Mouse (Mus musculus) frontal cortex, postnatal 14 days (tissue): ENCODE results near the gene Mdm2.

Source experiments
- DNase-seq, 2 experiments: peaks; one replicate each; pipeline ENCODE4 v3.0.0; 2022; ENCODE audit warnings: low spot score in 2 of 2

Gene Mdm2

GRCm38 (mm10) chr10:117696021-117696826 lies 14.3 kb downstream of the Mdm2 start:
- no peak for DNase-seq

DNA sequence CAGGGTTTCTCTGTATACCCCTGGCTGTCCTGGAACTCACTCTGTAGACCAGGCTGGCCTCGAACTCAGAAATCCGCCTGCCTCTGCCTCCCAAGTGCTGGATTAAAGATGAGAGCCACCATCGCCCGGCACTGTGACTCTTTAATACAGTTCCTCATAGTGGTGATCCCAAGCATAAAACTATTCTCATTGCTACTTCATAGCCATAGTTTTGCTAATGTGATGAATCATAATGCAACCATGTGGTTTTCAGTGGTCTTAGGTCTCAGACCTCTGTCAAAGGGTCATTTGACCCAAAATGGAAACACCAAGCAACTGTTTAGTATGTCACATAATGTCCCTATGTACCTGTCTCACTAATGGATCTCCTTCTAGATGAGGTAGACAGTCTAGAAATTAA lies 15.0 kb downstream of the Mdm2 start:
- no peak for DNase-seq

GRCm38 (mm10) chr10:117695027-117695426 lies 15.5 kb downstream of the Mdm2 start:
- DNase-seq, result no peak

DNA sequence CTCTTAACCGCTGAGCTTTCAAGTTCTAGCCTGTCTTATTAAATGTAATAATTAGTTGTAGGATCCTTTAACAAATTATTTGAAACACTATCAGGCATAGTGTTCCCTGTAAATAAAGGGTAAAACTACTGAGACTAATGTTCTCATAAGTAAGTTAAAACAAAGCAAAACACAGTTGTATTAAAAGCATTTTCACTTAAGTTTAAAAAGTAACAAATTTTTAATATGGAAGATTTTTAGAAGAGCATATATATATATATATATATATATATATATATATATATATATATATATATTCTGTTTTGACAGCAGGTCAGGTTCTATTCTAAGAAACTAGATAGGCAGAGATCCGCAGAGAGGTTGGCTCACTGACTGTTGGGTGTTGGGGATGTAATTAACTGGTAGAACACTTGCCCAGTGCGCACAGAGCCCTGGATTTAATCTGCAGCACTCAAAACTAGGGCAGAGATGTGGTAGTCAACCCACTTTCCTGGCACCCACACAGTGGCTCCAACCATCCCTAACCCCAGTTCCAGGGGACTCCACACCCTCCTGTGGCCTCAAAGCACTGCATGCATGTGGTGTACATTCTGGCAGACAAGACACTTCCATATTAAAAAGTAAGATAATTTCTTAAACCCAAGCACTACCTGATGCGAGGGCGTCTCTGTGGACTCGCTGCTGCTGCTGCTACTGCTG lies 16.2 kb downstream of the Mdm2 start:
- DNase-seq, result no peak

- no peak for DNase-seq
Observed at GRCm38 (mm10) chr10:117692953-117693352, 17.6 kb downstream of the Mdm2 start.

DNA sequence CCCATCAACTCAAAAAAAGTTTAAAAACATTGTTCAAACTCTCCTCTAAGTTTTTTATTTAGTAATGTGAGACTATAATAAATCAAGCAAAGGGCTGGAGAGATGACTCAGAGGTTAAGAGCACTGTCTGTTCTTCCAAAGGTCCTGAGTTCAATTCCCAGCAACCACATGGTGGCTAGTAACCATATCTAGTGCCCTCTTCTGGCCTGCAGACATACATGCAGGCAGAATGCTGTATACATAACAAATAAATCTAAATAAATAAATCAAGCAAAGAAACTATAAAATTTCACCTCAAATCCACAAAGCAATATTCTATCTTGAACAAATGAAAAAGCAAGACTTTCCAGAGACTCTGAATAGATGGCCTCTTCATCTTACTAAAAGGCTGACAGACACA lies 18.4 kb downstream of the Mdm2 start:
- DNase-seq, result no peak

- DNase-seq, result no peak
Observed at GRCm38 (mm10) chr10:117691389-117691968, 19.1 kb downstream of the Mdm2 start.

DNA sequence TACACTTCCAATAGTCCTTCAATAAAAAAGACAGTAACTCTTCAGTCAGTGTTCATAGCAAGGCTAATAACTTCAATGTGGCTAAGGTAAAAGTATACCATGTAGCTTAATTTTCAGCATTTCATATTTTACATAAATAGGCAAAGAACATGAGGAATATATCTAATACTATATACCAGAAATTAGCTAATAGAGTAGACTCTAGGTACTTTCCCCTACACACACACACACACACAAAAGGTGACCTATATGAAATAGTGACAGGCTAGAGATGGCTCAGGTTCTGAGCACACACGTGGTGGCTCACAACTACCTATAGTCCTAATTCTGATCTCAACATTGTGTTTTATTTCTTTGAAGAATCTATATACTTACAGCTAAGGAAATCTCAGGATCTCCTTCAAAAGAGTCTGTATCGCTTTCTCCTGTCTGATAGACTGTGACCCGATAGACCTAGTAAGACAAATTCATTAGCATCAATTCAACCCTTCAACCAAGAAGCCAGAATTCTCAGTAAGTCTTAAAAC lies 19.7 kb downstream of the Mdm2 start:
- DNase-seq, result no peak

DNA sequence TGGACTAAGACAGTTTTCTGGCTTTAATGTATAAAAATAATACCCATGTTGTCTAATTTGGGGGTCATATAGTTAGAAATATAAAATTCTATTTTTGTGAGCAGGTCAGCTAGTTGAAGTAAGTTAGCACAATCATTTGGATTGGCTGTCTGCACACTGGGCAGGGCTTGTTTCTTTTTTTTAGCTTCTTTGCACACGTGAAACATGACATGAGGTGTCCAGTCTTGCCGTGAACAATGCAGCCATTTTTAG lies 20.5 kb downstream of the Mdm2 start:
- DNase-seq, result no peak

DNA sequence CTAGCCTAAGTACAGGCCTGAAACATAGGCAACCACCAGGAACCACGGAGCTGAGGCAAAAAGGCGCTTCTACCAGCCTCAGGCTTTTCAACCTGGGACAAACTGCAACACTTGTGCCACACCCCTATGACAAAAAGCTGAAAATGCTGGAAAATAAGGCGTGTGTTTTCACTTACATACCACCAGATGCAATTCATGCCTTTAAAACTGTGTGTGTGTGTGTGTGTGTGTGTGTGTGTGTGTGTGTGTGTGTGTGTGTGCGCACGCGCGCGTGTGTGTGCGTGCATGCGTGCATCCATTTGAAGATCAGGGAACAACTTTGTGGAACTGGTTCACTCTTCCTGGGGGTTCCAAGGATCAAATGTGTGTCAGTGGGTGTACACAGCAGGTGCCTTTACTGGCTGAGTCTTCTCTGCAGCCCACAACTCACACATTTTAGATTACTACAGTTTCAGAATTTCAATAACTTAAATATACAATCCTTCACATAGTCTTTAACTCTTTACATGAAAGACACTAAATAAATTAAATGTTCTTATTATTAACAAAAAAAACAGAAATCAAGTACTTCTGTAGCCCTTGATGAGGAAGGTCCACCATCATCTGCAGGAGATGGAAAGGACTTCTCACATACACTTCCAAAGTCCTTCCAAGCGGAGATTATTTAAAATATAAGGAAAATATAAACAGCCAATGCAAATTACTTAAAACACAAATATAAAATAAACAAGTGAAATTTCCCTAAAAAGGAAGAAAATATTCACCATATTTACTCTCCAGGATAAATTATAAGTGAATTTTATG lies 21.1 kb downstream of the Mdm2 start:
- no peak for DNase-seq

- DNase-seq, result no peak
Observed at GRCm38 (mm10) chr10:117688204-117689151, 22.1 kb downstream of the Mdm2 start.

DNA sequence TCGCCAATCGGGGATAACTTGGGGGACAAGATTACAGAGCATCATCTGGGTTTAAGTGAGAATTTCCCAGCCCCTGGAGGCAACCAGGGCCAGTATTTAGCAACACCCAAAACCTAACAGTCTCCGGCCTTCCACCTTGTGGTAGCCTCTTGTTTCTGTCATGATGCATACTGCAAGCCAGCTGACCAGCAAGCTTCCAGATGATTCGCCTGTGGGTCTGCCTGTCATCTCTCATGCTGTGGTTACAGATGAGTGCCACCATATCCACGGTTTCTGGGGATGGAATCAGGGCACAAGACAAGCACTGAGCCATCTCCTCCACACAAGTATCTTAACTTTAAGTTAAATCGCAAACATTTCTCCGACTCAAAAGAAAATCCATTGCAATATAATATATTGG lies 23.0 kb downstream of the Mdm2 start:
- no peak for DNase-seq

DNA sequence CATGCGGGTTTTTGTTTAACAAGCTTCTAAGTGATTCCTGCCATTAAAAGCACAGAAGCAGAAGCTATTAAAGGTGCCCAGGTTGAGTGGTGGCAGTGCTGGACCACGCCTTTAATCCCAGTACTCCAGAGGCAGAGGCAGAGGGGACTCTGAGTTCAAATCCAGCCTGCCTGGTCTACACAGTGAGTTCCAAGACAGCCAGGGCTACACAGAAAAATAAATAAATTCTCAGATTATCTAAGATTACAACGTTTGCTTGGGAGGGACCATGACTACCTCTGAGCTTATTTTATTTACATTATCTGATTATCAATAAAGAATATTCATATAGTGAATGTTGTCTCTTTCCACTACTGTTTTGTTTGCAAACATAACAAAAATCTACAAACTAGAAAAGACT lies 23.5 kb downstream of the Mdm2 start:
- DNase-seq, result no peak

- no peak for DNase-seq
Observed at GRCm38 (mm10) chr10:117685849-117686591, 24.5 kb downstream of the Mdm2 start.

DNA sequence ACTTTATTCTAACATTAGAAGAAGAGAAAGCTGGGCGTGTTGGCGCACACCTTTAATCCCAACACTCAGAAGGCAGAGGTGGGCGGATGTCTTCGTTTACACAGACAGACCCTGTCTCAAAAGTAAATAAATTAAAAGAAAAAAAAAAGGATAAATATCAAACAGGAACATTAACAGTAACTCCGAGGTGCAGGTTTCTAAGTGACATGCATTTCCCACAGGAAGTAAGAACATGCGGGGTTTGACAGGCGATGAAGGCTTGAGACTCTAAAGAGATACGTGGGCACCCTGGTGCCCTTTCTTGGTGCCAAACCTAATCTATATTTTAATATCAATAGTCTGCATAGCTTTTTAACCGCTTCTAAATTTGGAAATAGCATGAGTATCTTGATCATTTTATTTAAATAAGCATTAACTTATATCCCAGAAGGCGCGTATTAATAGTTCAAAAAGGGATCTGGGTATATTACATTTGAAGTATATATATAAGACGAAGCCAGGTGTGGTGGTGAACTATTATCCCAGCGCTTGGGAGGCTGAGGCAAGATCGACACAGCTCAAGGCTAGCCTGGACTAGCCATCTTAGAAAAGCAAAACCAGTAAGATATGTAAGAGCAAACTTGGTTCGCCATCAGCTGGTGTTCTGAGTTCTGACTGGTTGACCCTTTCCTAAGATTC lies 25.2 kb downstream of the Mdm2 start:
- no peak for DNase-seq

- DNase-seq, result no peak
Observed at GRCm38 (mm10) chr10:117684298-117685170, 26.0 kb downstream of the Mdm2 start.

DNA sequence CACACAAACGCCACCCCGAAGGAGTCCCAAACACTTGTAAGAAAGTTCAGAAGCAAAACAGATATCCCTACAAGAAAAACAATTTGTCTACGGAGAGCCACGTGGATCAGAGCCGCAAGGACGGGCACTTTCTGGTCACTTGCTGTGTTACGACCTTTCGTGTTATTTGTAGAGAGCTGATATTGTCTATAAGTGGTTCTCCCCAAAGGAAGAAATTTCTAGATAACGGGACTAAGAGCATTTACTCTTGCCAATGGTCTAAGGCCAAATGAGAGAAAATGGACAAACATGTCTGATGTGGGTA lies 26.9 kb downstream of the Mdm2 start:
- DNase-seq, result no peak

- no peak for DNase-seq
Observed at GRCm38 (mm10) chr10:117682858-117683733, 27.5 kb downstream of the Mdm2 start.
